Mouse (Mus musculus): ENCODE measurements around the gene Tcf20. TPM values are rescaled to one million over a fixed set of nuclear protein-coding genes. Genes with fewer than 3 reads are reported as not detected.

Tcf20 gene
- total and polyA plus RNA-seq, 3 experiments: 27.0 to 47.2 (median 29.0) TPM

DNA sequence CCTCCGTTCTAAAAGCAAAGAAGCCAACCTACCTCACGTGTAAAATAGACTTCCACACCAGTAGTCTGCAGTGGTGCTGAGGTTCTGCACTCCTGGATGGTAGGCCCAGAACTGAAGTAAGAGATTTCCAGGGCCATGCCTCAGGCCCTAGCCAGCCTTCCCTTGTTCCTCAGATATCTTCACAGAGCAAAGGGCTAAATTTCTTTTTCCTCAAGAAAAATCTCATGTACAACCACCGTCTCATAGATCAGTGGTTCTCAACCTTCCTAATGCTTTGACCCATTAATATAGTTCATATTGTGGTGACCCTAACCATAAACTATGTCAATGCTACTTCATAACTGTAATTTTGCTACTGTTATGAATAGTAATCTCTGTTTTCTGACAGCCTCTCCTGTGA lies 87.3 kb downstream of the Tcf20 start:
- H3K79me2 ChIP-seq (replicated peaks; ENCODE audit: control insufficient read depth, extremely low read depth, insufficient read depth, poor library complexity, severe bottlenecking): peaks cover 30% of the 10 kb centered on the region
- dilution Hi-C loops (cut with MboI; ENCODE audit: extremely low pct_ligation_motif_present, extremely low pct_unique_long_range_greater_than_20kb, low sequenced_read_pairs): no loop called here
- H3K4me1 ChIP-seq (ENCODE audit: control insufficient read depth in 1 of 2, insufficient read depth in 2 of 2): peaks cover 5 to 59% of the 10 kb centered on the region in 2 experiments
- in situ Hi-C loops (cut with MboI; ENCODE audit: low pct_ligation_motif_present, low pct_unique_long_range_greater_than_20kb, low sequenced_read_pairs): no loop called here
- peak overlapping the region; percentile 53 for H3K4me2 ChIP-seq (ENCODE audit: insufficient read depth, low read depth, poor library complexity, severe bottlenecking)
- H3K36me3 ChIP-seq (replicated peaks in 1 of 2; ENCODE audit: control insufficient read depth in 1 of 2, insufficient read depth in 1 of 2, low read length in 1 of 2): peaks cover 0 to 19% of the 10 kb centered on the region in 2 experiments
- no peaks in the 10 kb centered on the region for H3K27me3 ChIP-seq (replicated peaks)
- peak overlapping the region in 2 of 3 experiments; percentile 46 to 59 for H3K4me3 ChIP-seq (replicated peaks in 1 of 3; ENCODE audit: low read depth in 2 of 3, low read length in 2 of 3, poor library complexity in 1 of 3)
- TF ChIP-seq ZKSCAN1 (IDR thresholded peaks at IDR 0.05; ENCODE audit: borderline replicate concordance, low read depth, low read length): no peak
- no peak for TF ChIP-seq CTCF (conservative IDR thresholded peaks at IDR 0.05 in 1 of 2, IDR thresholded peaks at IDR 0.05 in 1 of 2; ENCODE audit: low read depth in 2 of 2, low read length in 2 of 2)
- TF ChIP-seq POLR2AphosphoS2 (IDR thresholded peaks at IDR 0.05; ENCODE audit: low read depth, low read length): no peak
- TF ChIP-seq MYC (IDR thresholded peaks at IDR 0.05; ENCODE audit: low read depth, low read length): no peak
- TF ChIP-seq ZNF384 (IDR thresholded peaks at IDR 0.05; ENCODE audit: low read depth, low read length): no peak
- no peak for TF ChIP-seq JUN (IDR thresholded peaks at IDR 0.05; ENCODE audit: insufficient read depth, low read depth, low read length)
- TF ChIP-seq POLR2A (IDR thresholded peaks at IDR 0.05; ENCODE audit: low read depth, low read length): no peak
- TF ChIP-seq TCF12 (IDR thresholded peaks at IDR 0.05; ENCODE audit: low read depth, low read length): no peak
- no peak for TF ChIP-seq PAX5 (IDR thresholded peaks at IDR 0.05; ENCODE audit: low read length)
- TF ChIP-seq HCFC1 (IDR thresholded peaks at IDR 0.05; ENCODE audit: low read depth, low read length): no peak
- no peak for TF ChIP-seq UBTF (IDR thresholded peaks at IDR 0.05; ENCODE audit: low read depth, low read length)
- H3K9me3 ChIP-seq (replicated peaks; ENCODE audit: low read length): no peaks in the 10 kb centered on the region
- peak overlapping the region; percentile 97 for H3K9ac ChIP-seq (ENCODE audit: insufficient read depth, low read depth)
- DNase-seq (ENCODE audit: extremely low read depth): no peak
- no peak overlapping the region for H3K27ac ChIP-seq (ENCODE audit: insufficient read depth, low read depth)

- peak overlapping the region; percentile 81 to 100 (median 97) for H3K4me3 ChIP-seq (replicated peaks in 1 of 3; ENCODE audit: low read depth in 2 of 3, low read length in 2 of 3, poor library complexity in 1 of 3)
- dilution Hi-C loops (cut with MboI; ENCODE audit: extremely low pct_ligation_motif_present, extremely low pct_unique_long_range_greater_than_20kb, low sequenced_read_pairs): no loop called here
- H3K36me3 ChIP-seq (replicated peaks in 1 of 2; ENCODE audit: control insufficient read depth in 1 of 2, insufficient read depth in 1 of 2, low read length in 1 of 2): peaks cover 0 to 17% of the 10 kb centered on the region in 2 experiments
- TF ChIP-seq USF1 (IDR thresholded peaks at IDR 0.05; ENCODE audit: low read depth, low read length) (peak; percentile 87), JUN (IDR thresholded peaks at IDR 0.05; ENCODE audit: insufficient read depth, low read depth, low read length) (no peak), TCF12 (IDR thresholded peaks at IDR 0.05; ENCODE audit: low read depth, low read length) (peak; percentile 45), NELFE (IDR thresholded peaks at IDR 0.05; ENCODE audit: low read depth, low read length) (peak; percentile 74), SIN3A (IDR thresholded peaks at IDR 0.05; ENCODE audit: low read length) (no peak), MAX (IDR thresholded peaks at IDR 0.05; ENCODE audit: low read length) (no peak; the same call in 1 of the 2 replicates), ZMIZ1 (IDR thresholded peaks at IDR 0.05; ENCODE audit: low read depth, low read length) (peak; percentile 51; the same call in 1 of the 2 replicates), CHD2 (IDR thresholded peaks at IDR 0.05; ENCODE audit: low read length) (no peak), RAD21 (IDR thresholded peaks at IDR 0.05; ENCODE audit: low read depth, low read length) (no peak), MXI1 (IDR thresholded peaks at IDR 0.05; ENCODE audit: low read depth, low read length) (peak; percentile 30; the same call in 1 of the 2 replicates), USF2 (conservative IDR thresholded peaks at IDR 0.05; ENCODE audit: low read depth, low read length) (peak; percentile 73), EP300 (IDR thresholded peaks at IDR 0.05; ENCODE audit: low read length) (no peak), MAZ (IDR thresholded peaks at IDR 0.05; ENCODE audit: low read depth, low read length) (no peak), ELF1 (IDR thresholded peaks at IDR 0.05; ENCODE audit: low read depth, low read length) (peak; percentile 67), POLR2A (IDR thresholded peaks at IDR 0.05; ENCODE audit: low read depth, low read length) (peak; percentile 88), MAFK (IDR thresholded peaks at IDR 0.05; ENCODE audit: insufficient replicate concordance, low read length) (no peak), CHD1 (IDR thresholded peaks at IDR 0.05; ENCODE audit: low read depth, low read length) (no peak), HCFC1 (IDR thresholded peaks at IDR 0.05; ENCODE audit: low read depth, low read length) (0 out of 2 replicates have a peak, but pooled peaks have one; percentile 17), TBP (conservative IDR thresholded peaks at IDR 0.05; ENCODE audit: low read depth, low read length) (0 out of 2 replicates have a peak, but pooled peaks have one; percentile 34), RCOR1 (conservative IDR thresholded peaks at IDR 0.05; ENCODE audit: low read depth, low read length) (no peak)
- DNase-seq (ENCODE audit: extremely low read depth): peak; percentile 81
- in situ Hi-C loops (cut with MboI; ENCODE audit: low pct_ligation_motif_present, low pct_unique_long_range_greater_than_20kb, low sequenced_read_pairs): no loop called here
- H3K79me2 ChIP-seq (replicated peaks; ENCODE audit: control insufficient read depth, extremely low read depth, insufficient read depth, poor library complexity, severe bottlenecking): peaks cover 34% of the 10 kb centered on the region
- H3K9ac ChIP-seq (ENCODE audit: insufficient read depth, low read depth): peak overlapping the region; percentile 97
- no peaks in the 10 kb centered on the region for H3K9me3 ChIP-seq (replicated peaks; ENCODE audit: low read length)
- no peaks in the 10 kb centered on the region for H3K27me3 ChIP-seq (replicated peaks)
- H3K4me1 ChIP-seq (ENCODE audit: control insufficient read depth in 1 of 2, insufficient read depth in 2 of 2): peaks cover 5 to 64% of the 10 kb centered on the region in 2 experiments
- peak overlapping the region; percentile 80; the same call in 1 of the 2 replicates for H3K27ac ChIP-seq (ENCODE audit: insufficient read depth, low read depth)
- H3K4me2 ChIP-seq (ENCODE audit: insufficient read depth, low read depth, poor library complexity, severe bottlenecking): peak overlapping the region; percentile 53
These were observed 87.9 kb downstream of the Tcf20 start for GRCm38 (mm10) chr15:82899676-82900301.

Measured in CH12.LX (cell line).